Mouse (Mus musculus) embryonic fibroblast, embryonic 13.5 days (primary cell): ENCODE data around the gene Cdiptos.
A peak's percentile ranks its signal among the peaks of the same experiment; 100 is the strongest.

Experiments
- CTCF ChIP-seq: IDR thresholded peaks from 2 replicates; pipeline ENCODE4 v1.5.1; 2011; ENCODE audit warnings: mild to moderate bottlenecking, control low read depth, low read length, moderate library complexity, borderline replicate concordance; ENCODE audit not compliant: insufficient read depth
- POLR2A ChIP-seq: IDR thresholded peaks from 2 replicates; pipeline ENCODE4 v1.6.1; 2011; ENCODE audit warnings: low read depth, mild to moderate bottlenecking, control low read depth, low read length, moderate library complexity

- no peak for TF ChIP-seq CTCF
- TF ChIP-seq POLR2A: peak; percentile 87; the same call in 1 of the 2 replicates
Measured at GRCm38 (mm10) chr7:127016486-127016938, 40.6 kb upstream of the Cdiptos start.
